Mouse (Mus musculus): ENCODE measurements around the gene Ifit1. TPM values are rescaled to one million over a fixed set of nuclear protein-coding genes. Genes with fewer than 3 reads are reported as not detected.
A peak's percentile ranks its signal among the peaks of the same experiment; 100 is the strongest.
"Not testable (repeated sequence)": the region's sequence is repeated elsewhere in the genome, so short reads cannot be mapped to it uniquely, and the experiment has no call there.

The Ifit1 gene
- polyA plus RNA-seq, 1 experiment, result 5.6 TPM

DNA sequence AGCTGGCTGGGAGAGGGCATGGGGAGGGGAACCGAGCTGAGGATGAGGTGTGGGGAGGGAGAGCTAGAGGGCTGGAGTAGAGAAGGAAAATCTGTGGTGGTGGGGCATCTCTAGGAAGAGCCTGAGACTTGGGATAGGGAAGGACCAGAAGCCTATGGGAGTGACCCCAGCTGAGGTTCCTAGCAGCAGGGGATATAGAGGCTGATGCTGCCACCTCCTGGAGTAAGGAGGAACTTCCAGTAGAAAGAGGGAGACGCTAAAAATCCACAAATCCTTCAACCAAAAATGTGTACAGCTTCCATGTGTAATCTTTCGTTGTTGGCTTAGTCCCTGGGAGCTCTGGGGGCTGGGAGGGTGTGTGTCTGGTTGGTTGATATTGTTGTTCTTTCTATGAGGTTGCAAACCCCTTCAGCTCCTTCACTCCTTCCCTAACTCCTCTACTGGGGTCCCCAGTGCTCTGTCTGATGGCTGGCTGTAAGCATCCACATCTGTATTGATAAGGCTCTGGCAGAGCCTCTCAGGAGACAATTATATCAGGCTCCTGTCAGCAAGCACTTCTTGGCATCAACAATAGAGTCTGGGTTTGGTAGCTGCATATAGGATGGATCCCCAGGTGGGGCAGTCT, 3.6 kb upstream of the Ifit1 start:
- WGBS, result 15% methylated on average over 3 of the region's 3 CpGs
- TF ChIP-seq POLR2A (IDR thresholded peaks at IDR 0.05; ENCODE audit: low read depth, low read length), result no peak
- TF ChIP-seq CTCF (conservative IDR thresholded peaks at IDR 0.05; ENCODE audit: insufficient read depth, insufficient read length, low read depth, low read length), result peak; percentile 74
- Histone ChIP-seq H3K27me3 (replicated peaks; ENCODE audit: control insufficient read depth, insufficient read depth, low read length) (no peaks in the 10 kb centered on the region), H3K4me3 (ENCODE audit: insufficient read depth, low read depth, low read length) (no peak overlapping the region), H3K4me1 (ENCODE audit: control insufficient read depth, insufficient read depth, low read length) (no peaks in the 10 kb centered on the region), H3K27ac (ENCODE audit: insufficient read depth, low read depth, low read length) (no peak overlapping the region), H3K36me3 (ENCODE audit: control insufficient read depth, insufficient read depth, low read length) (no peaks in the 10 kb centered on the region)
- peak; percentile 71 for DNase-seq

DNA sequence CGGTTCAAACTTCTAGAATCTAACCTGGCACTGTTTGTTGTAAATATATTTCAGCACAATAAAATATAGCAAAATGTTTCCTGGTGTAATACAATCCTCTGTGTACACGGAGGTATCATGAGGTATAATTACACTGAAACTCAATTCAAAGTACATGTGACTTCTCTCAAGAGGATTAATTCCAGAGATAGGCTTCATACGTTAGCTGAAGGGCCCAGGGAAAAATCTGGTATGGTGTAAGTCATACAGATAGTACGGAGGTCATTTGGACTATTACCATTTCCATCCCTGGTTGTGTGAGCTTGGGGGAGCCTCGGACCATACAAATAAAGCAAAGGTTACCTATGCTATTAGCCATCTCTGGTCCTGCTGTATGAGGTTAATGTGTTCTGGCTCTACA, 1.9 kb downstream of the Ifit1 start:
- TF ChIP-seq CTCF (conservative IDR thresholded peaks at IDR 0.05; ENCODE audit: insufficient read depth, insufficient read length, low read depth, low read length), result no peak
- TF ChIP-seq POLR2A (IDR thresholded peaks at IDR 0.05; ENCODE audit: low read depth, low read length), result no peak
- WGBS, result 74% methylated on average over 5 of the region's 5 CpGs
- Histone ChIP-seq H3K36me3 (ENCODE audit: control insufficient read depth, insufficient read depth, low read length) (no peaks in the 10 kb centered on the region), H3K4me3 (ENCODE audit: insufficient read depth, low read depth, low read length) (no peak overlapping the region), H3K4me1 (ENCODE audit: control insufficient read depth, insufficient read depth, low read length) (no peaks in the 10 kb centered on the region; the same call in 1 of the 2 replicates), H3K27me3 (replicated peaks; ENCODE audit: control insufficient read depth, insufficient read depth, low read length) (no peaks in the 10 kb centered on the region), H3K27ac (ENCODE audit: insufficient read depth, low read depth, low read length) (no peak overlapping the region)
- no peak for DNase-seq

DNA sequence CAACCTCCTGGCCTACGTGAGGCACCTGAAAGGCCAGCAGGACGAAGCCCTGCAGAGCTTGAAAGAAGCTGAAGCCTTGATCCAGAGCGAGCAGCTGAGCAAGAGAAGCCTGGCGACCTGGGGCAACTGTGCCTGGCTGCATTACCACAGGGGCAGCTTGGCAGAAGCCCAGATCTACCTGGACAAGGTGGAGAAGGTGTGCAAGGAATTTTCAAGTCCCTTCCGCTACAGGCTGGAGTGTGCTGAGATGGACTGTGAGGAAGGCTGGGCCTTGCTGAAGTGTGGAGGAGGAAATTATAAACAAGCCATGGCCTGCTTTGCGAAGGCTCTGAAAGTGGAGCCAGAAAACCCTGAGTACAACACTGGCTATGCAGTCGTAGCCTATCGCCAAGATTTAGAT, 7.0 kb downstream of the Ifit1 start:
- not testable (repeated sequence) for H3K4me3 ChIP-seq (ENCODE audit: insufficient read depth, low read depth, low read length); H3K27me3 ChIP-seq (replicated peaks; ENCODE audit: control insufficient read depth, insufficient read depth, low read length); H3K4me1 ChIP-seq (ENCODE audit: control insufficient read depth, insufficient read depth, low read length); H3K27ac ChIP-seq (ENCODE audit: insufficient read depth, low read depth, low read length); H3K36me3 ChIP-seq (ENCODE audit: control insufficient read depth, insufficient read depth, low read length)
- WGBS, result 80% methylated on average over 8 of the region's 8 CpGs
- DNase-seq, result peak; percentile 21

DNA sequence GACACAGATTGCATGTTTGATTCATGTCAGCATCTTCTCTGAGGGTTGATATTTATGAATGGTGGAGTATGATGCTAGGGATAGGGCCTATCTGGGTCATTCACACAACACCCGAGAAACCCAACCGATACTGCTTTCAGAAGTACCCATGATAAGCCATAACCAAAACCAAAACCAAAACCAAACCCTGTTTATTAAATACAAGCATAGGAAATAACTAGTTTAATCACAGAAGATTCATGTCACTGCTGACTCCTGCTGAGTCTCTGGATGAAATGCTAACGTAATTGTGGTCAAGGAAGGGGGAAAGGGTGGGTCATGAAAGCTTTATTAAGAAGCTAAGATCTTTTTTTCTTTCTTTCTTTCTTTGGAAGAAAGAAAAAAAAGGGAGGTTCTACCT, 9.6 kb downstream of the Ifit1 start:
- no peak for DNase-seq
- H3K27ac ChIP-seq (ENCODE audit: insufficient read depth, low read depth, low read length), result no peak overlapping the region
- TF ChIP-seq POLR2A (IDR thresholded peaks at IDR 0.05; ENCODE audit: low read depth, low read length) (no peak), CTCF (conservative IDR thresholded peaks at IDR 0.05; ENCODE audit: insufficient read depth, insufficient read length, low read depth, low read length) (no peak)
- WGBS, result 79% methylated on average over 3 of the region's 3 CpGs
- H3K36me3 ChIP-seq (ENCODE audit: control insufficient read depth, insufficient read depth, low read length), result no peaks in the 10 kb centered on the region
- no peak overlapping the region for H3K4me3 ChIP-seq (ENCODE audit: insufficient read depth, low read depth, low read length)
- H3K4me1 ChIP-seq (ENCODE audit: control insufficient read depth, insufficient read depth, low read length), result no peaks in the 10 kb centered on the region; the same call in 1 of the 2 replicates
- no peaks in the 10 kb centered on the region for H3K27me3 ChIP-seq (replicated peaks; ENCODE audit: control insufficient read depth, insufficient read depth, low read length)

DNA sequence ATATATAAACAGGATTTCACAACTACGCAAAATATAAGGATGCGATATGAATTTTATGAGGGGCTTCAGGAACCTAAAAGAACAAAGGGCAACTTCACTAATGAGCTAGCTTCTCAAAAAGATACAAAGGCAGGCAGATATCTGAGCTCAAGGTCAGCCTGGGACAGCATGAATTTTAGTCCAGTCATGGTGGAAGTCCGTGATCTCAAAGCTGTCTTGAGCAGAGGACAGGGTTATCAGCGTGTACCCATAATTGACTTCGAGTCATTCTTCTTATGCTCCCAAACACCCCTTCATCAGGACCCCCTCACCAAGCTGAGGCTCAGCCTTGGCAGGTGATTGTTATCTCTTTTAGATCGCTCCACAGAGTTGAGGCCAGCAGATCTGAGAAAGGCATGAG, 10.3 kb downstream of the Ifit1 start:
- H3K36me3 ChIP-seq (ENCODE audit: control insufficient read depth, insufficient read depth, low read length), result no peaks in the 10 kb centered on the region
- 86% methylated on average over 6 of the region's 6 CpGs for WGBS
- TF ChIP-seq CTCF (conservative IDR thresholded peaks at IDR 0.05; ENCODE audit: insufficient read depth, insufficient read length, low read depth, low read length) (no peak), POLR2A (IDR thresholded peaks at IDR 0.05; ENCODE audit: low read depth, low read length) (no peak)

DNA sequence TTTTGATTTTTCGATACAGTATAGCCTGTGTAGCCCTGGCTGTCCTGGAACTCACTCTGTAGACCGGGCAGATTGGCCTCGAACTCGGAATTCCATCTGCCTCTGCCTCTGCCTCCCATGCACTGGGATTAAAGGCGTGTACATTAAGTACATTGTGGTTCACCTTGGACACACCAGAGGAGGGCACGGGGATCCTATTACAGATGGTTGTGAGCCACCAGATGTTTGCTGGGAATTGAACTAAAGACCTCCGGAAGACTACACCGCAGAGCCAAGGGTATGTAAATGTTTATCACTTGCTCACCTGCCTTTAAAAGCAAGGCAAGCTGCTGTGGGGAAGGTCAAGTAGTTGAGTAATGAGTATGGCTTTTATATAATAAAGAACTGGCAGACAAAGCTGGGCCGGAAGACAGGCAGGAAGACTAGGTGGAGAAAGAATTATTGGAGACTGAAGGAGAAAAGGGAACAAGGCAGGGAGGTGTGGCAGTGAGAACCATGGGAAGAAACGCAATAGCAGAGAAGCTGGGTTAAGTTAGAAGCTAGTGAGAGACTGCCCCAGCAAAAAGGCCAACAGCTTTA, 14.6 kb downstream of the Ifit1 start:
- no peak for DNase-seq
- Histone ChIP-seq H3K27ac (ENCODE audit: insufficient read depth, low read depth, low read length) (no peak overlapping the region), H3K27me3 (replicated peaks; ENCODE audit: control insufficient read depth, insufficient read depth, low read length) (no peaks in the 10 kb centered on the region), H3K36me3 (ENCODE audit: control insufficient read depth, insufficient read depth, low read length) (no peaks in the 10 kb centered on the region), H3K4me1 (ENCODE audit: control insufficient read depth, insufficient read depth, low read length) (no peaks in the 10 kb centered on the region), H3K4me3 (ENCODE audit: insufficient read depth, low read depth, low read length) (no peak overlapping the region)
- WGBS, result 86% methylated on average over 10 of the region's 10 CpGs
- no peak for TF ChIP-seq CTCF (conservative IDR thresholded peaks at IDR 0.05; ENCODE audit: insufficient read depth, insufficient read length, low read depth, low read length)
- no peak for TF ChIP-seq POLR2A (IDR thresholded peaks at IDR 0.05; ENCODE audit: low read depth, low read length)

More for the DNA sequence above, 10.3 kb downstream of the Ifit1 start:
- no peak overlapping the region for H3K4me3 ChIP-seq (ENCODE audit: insufficient read depth, low read depth, low read length)
- DNase-seq, result no peak
- no peaks in the 10 kb centered on the region for H3K27me3 ChIP-seq (replicated peaks; ENCODE audit: control insufficient read depth, insufficient read depth, low read length)
- no peaks in the 10 kb centered on the region; the same call in 1 of the 2 replicates for H3K4me1 ChIP-seq (ENCODE audit: control insufficient read depth, insufficient read depth, low read length)
- H3K27ac ChIP-seq (ENCODE audit: insufficient read depth, low read depth, low read length), result no peak overlapping the region

DNA sequence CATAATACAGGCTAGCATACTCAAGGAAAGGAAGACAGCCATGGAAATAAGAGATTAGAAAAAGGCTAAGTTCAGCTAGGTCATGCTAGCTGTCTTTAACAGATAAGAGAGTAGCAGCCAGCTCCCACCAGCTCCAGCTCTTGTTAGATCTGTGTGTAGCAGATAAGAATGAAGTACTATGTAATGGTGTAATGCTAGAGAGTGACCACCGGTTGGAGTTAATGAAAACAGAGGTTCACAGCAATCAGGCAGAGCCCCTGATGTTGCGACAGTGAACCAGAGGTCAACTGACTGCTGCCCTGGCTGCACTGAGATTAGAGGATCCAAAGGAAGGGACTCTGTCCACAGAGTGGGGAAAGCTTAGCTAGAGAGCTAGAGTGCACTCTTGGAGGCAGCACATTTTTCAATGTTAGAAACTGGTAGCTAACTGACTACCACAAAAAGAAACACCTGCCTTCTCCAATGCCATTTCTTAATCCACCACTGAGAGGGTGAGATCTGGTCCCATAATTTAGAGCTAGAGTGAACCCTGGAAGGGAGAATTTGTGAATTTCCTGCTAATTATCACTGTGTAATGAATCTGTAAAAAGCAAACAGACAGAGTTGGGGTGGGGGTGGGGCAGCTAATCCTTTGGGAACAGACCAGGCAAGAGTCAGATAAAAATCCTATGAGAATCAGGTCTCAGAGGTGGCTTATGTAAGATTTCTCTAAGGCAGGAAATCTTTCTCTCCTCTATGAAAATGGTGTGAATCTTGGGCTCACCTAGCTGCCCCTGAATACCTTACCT, 16.0 kb downstream of the Ifit1 start:
- DNase-seq, result peak; percentile 10
- TF ChIP-seq POLR2A (IDR thresholded peaks at IDR 0.05; ENCODE audit: low read depth, low read length) (no peak), CTCF (conservative IDR thresholded peaks at IDR 0.05; ENCODE audit: insufficient read depth, insufficient read length, low read depth, low read length) (no peak)
- WGBS, result 38% methylated on average over 2 of the region's 2 CpGs

More for the DNA sequence above, 16.0 kb downstream of the Ifit1 start:
- Histone ChIP-seq H3K36me3 (ENCODE audit: control insufficient read depth, insufficient read depth, low read length) (no peaks in the 10 kb centered on the region), H3K4me1 (ENCODE audit: control insufficient read depth, insufficient read depth, low read length) (no peaks in the 10 kb centered on the region), H3K27me3 (replicated peaks; ENCODE audit: control insufficient read depth, insufficient read depth, low read length) (no peaks in the 10 kb centered on the region), H3K27ac (ENCODE audit: insufficient read depth, low read depth, low read length) (no peak overlapping the region), H3K4me3 (ENCODE audit: insufficient read depth, low read depth, low read length) (no peak overlapping the region)

Measured in kidney, adult 2 months (tissue).